Mouse (Mus musculus) lung, postnatal 0 days (tissue): Measurements from ENCODE around the gene AU018091. TPM values are rescaled to one million over a fixed set of nuclear protein-coding genes. Genes with fewer than 3 reads are reported as not detected.
"Not testable (repeated sequence)": the region's sequence is repeated elsewhere in the genome, so short reads cannot be mapped to it uniquely, and the experiment has no call there.

Experiments used
- ATAC-seq: fragments of 200-750 bp; cut with Nextera tagmentation; 2 replicates; pipeline ENCODE4 v1.8.0; 2017; ENCODE audit warnings: moderate library complexity
- DNase-seq: peaks from one replicate; pipeline ENCODE4 v3.0.0-alpha.2; 2016; ENCODE audit warnings: low spot score
- H3K27ac ChIP-seq: fragments of 300-500 bp; sonication (generic); 2 replicates; pipeline ENCODE4 v1.5.1; 2014; ENCODE audit warnings: antibody characterized with exemption, mild to moderate bottlenecking, low read length, mixed read lengths
- H3K27me3 ChIP-seq: fragments of 300-500 bp; sonication (generic); replicated peaks from 2 replicates; pipeline ENCODE4 v1.6.1; 2014; ENCODE audit warnings: low read length, mixed read lengths; ENCODE audit not compliant: insufficient read depth
- H3K36me3 ChIP-seq: fragments of 300-500 bp; sonication (generic); 2 replicates; pipeline ENCODE4 v1.6.1; 2014; ENCODE audit warnings: low read length, mixed read lengths; ENCODE audit not compliant: insufficient read depth
- H3K4me1 ChIP-seq: fragments of 300-500 bp; sonication (generic); 2 replicates; pipeline ENCODE4 v1.6.1; 2014; ENCODE audit warnings: antibody characterized with exemption, low read depth, low read length, mixed read lengths; ENCODE audit not compliant: insufficient read depth
- H3K4me2 ChIP-seq: fragments of 300-500 bp; sonication (generic); replicated peaks from 2 replicates; pipeline ENCODE4 v1.6.1; 2014; ENCODE audit warnings: low read depth, mild to moderate bottlenecking, low read length, moderate library complexity, mixed read lengths
- H3K4me3 ChIP-seq: fragments of 300-500 bp; sonication (generic); 2 replicates; pipeline ENCODE4 v1.5.1; 2014; ENCODE audit warnings: low read depth, low read length
- H3K9ac ChIP-seq: fragments of 300-500 bp; sonication (generic); replicated peaks from 2 replicates; pipeline ENCODE4 v1.6.1; 2014; ENCODE audit warnings: low read depth, mild to moderate bottlenecking
- H3K9me3 ChIP-seq: fragments of 300-500 bp; sonication (generic); 2 replicates; pipeline ENCODE4 v1.6.1; 2016; ENCODE audit warnings: low read length, mixed read lengths
- CTCF ChIP-seq: IDR thresholded peaks from 2 replicates; pipeline ENCODE4 v1.5.1; 2016; ENCODE audit warnings: antibody characterized with exemption, mild to moderate bottlenecking
- EP300 ChIP-seq: IDR thresholded peaks from 2 replicates; pipeline ENCODE4 v1.6.1; 2016; ENCODE audit warnings: antibody characterized with exemption, mild to moderate bottlenecking, control low read depth
- WGBS: fragments of 180-500 bp; shearing (Covaris S2); extraction: QIAGEN DNeasy Blood & Tissue Kit; methylation state at CpG from one replicate; pipeline ENCODE4 v1.1.7; 2014; 5-methylcytosine and 5-hydroxymethylcytosine counted together
- polyA plus RNA-seq: library from polyadenylated mRNA; unstranded; fragments of >200 nt; fragmentation: Nextera tagmentation; extraction: Ambion mirVana; gene quantifications from 2 replicates; pipeline ENCODE4 v1.2.1, GENCODE M21; 2015

The AU018091 gene
- polyA plus RNA-seq, 1 experiment from 2014 or later: 0.14 TPM

GRCm38 (mm10) chr7:3146072-3146471, 22.9 kb downstream of the AU018091 start:
- Histone ChIP-seq H3K27ac (no peak overlapping the region), H3K27me3 (no peaks in the 10 kb centered on the region), H3K9me3 (no peaks in the 10 kb centered on the region), H3K9ac (no peak overlapping the region), H3K4me3 (no peak overlapping the region), H3K4me1 (no peaks in the 10 kb centered on the region), H3K36me3 (no peaks in the 10 kb centered on the region), H3K4me2 (no peak overlapping the region)
- no peak for DNase-seq
- no peak for ATAC-seq
- TF ChIP-seq EP300 (no peak), CTCF (no peak)

- Histone ChIP-seq H3K36me3 (no peaks in the 10 kb centered on the region), H3K4me2 (no peak overlapping the region), H3K4me1 (no peaks in the 10 kb centered on the region), H3K9me3 (no peaks in the 10 kb centered on the region), H3K4me3 (no peak overlapping the region), H3K27me3 (no peaks in the 10 kb centered on the region), H3K27ac (no peak overlapping the region), H3K9ac (no peak overlapping the region)
- DNase-seq (no peak), ATAC-seq (no peak)
- no peak for TF ChIP-seq EP300
- TF ChIP-seq CTCF: no peak
- 8% methylated on average over 1 of the region's 1 CpGs for WGBS
Observed at GRCm38 (mm10) chr7:3143329-3143728, 25.7 kb downstream of the AU018091 start.

- no peak overlapping the region for H3K9ac ChIP-seq
- no peaks in the 10 kb centered on the region for H3K9me3 ChIP-seq
- no peak overlapping the region for H3K4me3 ChIP-seq
- H3K4me1 ChIP-seq: no peaks in the 10 kb centered on the region
- no peak overlapping the region for H3K27ac ChIP-seq
- WGBS: 68% methylated on average over 4 of the region's 4 CpGs
- TF ChIP-seq CTCF (no peak), EP300 (no peak)
- H3K27me3 ChIP-seq: no peaks in the 10 kb centered on the region
- no peaks in the 10 kb centered on the region for H3K36me3 ChIP-seq
- ATAC-seq (no peak), DNase-seq (no peak)
- no peak overlapping the region for H3K4me2 ChIP-seq
Observed at GRCm38 (mm10) chr7:3135606-3136005, 33.4 kb downstream of the AU018091 start.

- TF ChIP-seq EP300: no peak
- TF ChIP-seq CTCF: no peak
- peak; percentile 6 for DNase-seq
- no peak for ATAC-seq
- Histone ChIP-seq H3K4me3 (no peak overlapping the region), H3K36me3 (no peaks in the 10 kb centered on the region), H3K4me2 (no peak overlapping the region), H3K4me1 (no peaks in the 10 kb centered on the region), H3K9me3 (no peaks in the 10 kb centered on the region), H3K9ac (no peak overlapping the region), H3K27ac (no peak overlapping the region), H3K27me3 (no peaks in the 10 kb centered on the region)
- WGBS: 48% methylated on average over 1 of the region's 1 CpGs
Observed at GRCm38 (mm10) chr7:3134654-3135053, 34.3 kb downstream of the AU018091 start.

- H3K36me3 ChIP-seq: no peaks in the 10 kb centered on the region
- 51% methylated on average over 1 of the region's 1 CpGs for WGBS
- H3K4me2 ChIP-seq: no peak overlapping the region
- no peak overlapping the region for H3K9ac ChIP-seq
- TF ChIP-seq CTCF (no peak), EP300 (no peak)
- no peaks in the 10 kb centered on the region for H3K4me1 ChIP-seq
- ATAC-seq (no peak), DNase-seq (no peak)
- H3K27me3 ChIP-seq: no peaks in the 10 kb centered on the region
- no peaks in the 10 kb centered on the region for H3K9me3 ChIP-seq
- no peak overlapping the region for H3K27ac ChIP-seq
- H3K4me3 ChIP-seq: no peak overlapping the region
Observed at GRCm38 (mm10) chr7:3130342-3130741, 38.7 kb downstream of the AU018091 start.

- H3K27me3 ChIP-seq, H3K4me2 ChIP-seq, DNase-seq, H3K27ac ChIP-seq, H3K4me1 ChIP-seq, H3K9ac ChIP-seq, H3K4me3 ChIP-seq, H3K9me3 ChIP-seq, ATAC-seq, H3K36me3 ChIP-seq: not testable (repeated sequence)
Observed at GRCm38 (mm10) chr7:3128564-3128963, 40.4 kb downstream of the AU018091 start.

GRCm38 (mm10) chr7:3111193-3111592, 57.8 kb downstream of the AU018091 start:
- not testable (repeated sequence) for H3K9me3 ChIP-seq, H3K4me1 ChIP-seq, ATAC-seq, H3K27me3 ChIP-seq, H3K4me2 ChIP-seq, H3K9ac ChIP-seq, DNase-seq, H3K36me3 ChIP-seq, H3K4me3 ChIP-seq, H3K27ac ChIP-seq
- no CpG with 5 or more reads among the region's 6 CpGs for WGBS
